Mouse (Mus musculus): ENCODE measurements around the gene Trim7. TPM values are rescaled to one million over a fixed set of nuclear protein-coding genes. Genes with fewer than 3 reads are reported as not detected.
A peak's percentile ranks its signal among the peaks of the same experiment; 100 is the strongest.

Trim7 gene
- total and polyA plus RNA-seq, 3 experiments, result 18.2 to 27.9 (median 18.4) TPM

DNA sequence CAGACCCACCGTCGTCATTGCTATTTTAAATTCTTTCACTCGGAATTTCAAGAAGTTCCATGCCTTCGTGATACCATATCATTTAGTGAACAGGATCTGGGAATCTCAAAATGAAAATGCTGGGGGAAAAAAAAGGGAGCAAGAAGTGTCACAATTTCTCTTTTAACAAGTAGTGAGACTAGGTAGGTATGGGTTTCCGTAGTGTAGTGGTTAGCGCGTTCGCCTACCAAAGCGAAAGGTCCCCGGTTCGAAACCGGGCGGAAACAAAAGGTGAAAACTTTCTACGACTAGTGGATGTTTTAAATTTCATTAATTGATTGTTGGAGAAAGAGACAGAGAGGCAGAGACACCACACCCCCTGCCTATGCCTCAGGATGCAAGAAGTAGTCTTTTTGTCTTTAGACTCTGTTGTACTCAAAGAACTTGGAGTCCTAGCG lies 2.4 kb upstream of the Trim7 start:
- no peak overlapping the region for H3K27ac ChIP-seq
- peaks cover 1% of the 10 kb centered on the region for H3K4me1 ChIP-seq (ENCODE audit: control insufficient read depth, insufficient read depth, low read length)
- 4% methylated on average over 15 of the region's 15 CpGs for WGBS
- peak; percentile 69 to 76 for DNase-seq
- peak; percentile 15 for TF ChIP-seq CTCF (IDR thresholded peaks at IDR 0.05)
- TF ChIP-seq POLR2A (IDR thresholded peaks at IDR 0.05; ENCODE audit: insufficient read depth, low read depth, low read length), result no peak
- TF ChIP-seq EP300 (IDR thresholded peaks at IDR 0.05; ENCODE audit: insufficient read depth, low read depth, low read length), result peak; percentile 80; the same call in 1 of the 2 replicates
- intact Hi-C loops (cut with DNase I), result no loop called here
- no peak overlapping the region for H3K9ac ChIP-seq (ENCODE audit: low read depth, low read length)
- H3K4me3 ChIP-seq, result peak overlapping the region; percentile 56
- no peaks in the 10 kb centered on the region for H3K36me3 ChIP-seq (ENCODE audit: control insufficient read depth, insufficient read depth, low read length)
- H3K79me2 ChIP-seq (replicated peaks; ENCODE audit: control insufficient read depth, insufficient read depth, low read length), result no peaks in the 10 kb centered on the region
- no peaks in the 10 kb centered on the region for H3K27me3 ChIP-seq (ENCODE audit: control insufficient read depth, insufficient read depth, low read length)

DNA sequence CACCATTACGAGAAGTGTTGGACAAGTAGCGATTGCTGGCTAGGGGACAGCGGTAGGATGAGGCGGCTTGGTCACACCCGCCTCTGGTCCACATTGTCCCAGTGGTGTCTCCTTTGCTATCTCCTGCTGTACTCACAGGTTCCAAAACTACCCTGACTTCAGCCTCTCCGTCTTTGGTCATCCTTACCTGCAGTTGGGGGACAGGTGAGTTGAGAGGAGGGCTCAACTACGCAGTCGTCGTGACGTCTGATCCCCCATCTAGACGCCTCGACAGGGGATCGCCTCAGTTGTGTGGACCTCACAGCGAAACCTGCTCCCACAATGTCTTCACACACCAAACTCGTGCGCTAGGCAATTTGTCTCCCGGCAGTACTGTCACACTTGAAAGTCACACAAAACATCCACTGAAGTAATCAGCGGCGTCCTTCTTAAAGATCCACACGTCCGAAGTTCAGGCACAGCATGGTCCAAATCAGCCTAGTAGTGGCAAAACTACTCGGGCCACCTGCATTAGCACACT lies 1.6 kb upstream of the Trim7 start:
- H3K9ac ChIP-seq (ENCODE audit: low read depth, low read length), result no peak overlapping the region
- DNase-seq, result no peak
- H3K36me3 ChIP-seq (ENCODE audit: control insufficient read depth, insufficient read depth, low read length), result no peaks in the 10 kb centered on the region
- H3K4me3 ChIP-seq, result peak overlapping the region; percentile 56
- intact Hi-C loops (cut with DNase I), result loop anchor here (1.0 kb wide), 1 partner anchor 9 kb away; no protein-coding TSS in a partner anchor
- H3K27ac ChIP-seq, result no peak overlapping the region
- no peaks in the 10 kb centered on the region for H3K79me2 ChIP-seq (replicated peaks; ENCODE audit: control insufficient read depth, insufficient read depth, low read length)
- no peaks in the 10 kb centered on the region for H3K27me3 ChIP-seq (ENCODE audit: control insufficient read depth, insufficient read depth, low read length)
- TF ChIP-seq EP300 (IDR thresholded peaks at IDR 0.05; ENCODE audit: insufficient read depth, low read depth, low read length) (no peak), POLR2A (IDR thresholded peaks at IDR 0.05; ENCODE audit: insufficient read depth, low read depth, low read length) (no peak), CTCF (IDR thresholded peaks at IDR 0.05) (no peak)
- WGBS, result 38% methylated on average over 22 of the region's 22 CpGs
- peaks cover 1% of the 10 kb centered on the region for H3K4me1 ChIP-seq (ENCODE audit: control insufficient read depth, insufficient read depth, low read length)

DNA sequence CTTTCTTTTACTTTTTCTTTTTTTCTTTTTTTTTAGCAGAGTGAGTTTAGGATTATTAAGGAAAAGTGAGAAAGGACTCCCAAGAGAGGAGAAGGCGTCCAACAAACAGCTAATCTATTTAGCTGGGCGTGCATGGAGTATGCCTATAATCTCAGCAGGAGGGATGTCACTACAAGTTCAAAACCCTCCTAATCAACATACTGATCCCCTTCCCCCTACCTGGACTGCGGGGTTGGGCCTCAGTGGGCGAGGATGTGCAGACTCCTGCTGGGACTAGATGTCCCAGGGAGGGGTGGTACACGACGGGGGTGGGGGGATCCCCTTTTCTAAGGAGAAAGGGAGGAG lies 784 bp downstream of the Trim7 start:
- Histone ChIP-seq H3K79me2 (replicated peaks; ENCODE audit: control insufficient read depth, insufficient read depth, low read length) (no peaks in the 10 kb centered on the region), H3K4me3 (peak overlapping the region; percentile 47), H3K4me1 (ENCODE audit: control insufficient read depth, insufficient read depth, low read length) (peaks cover 3% of the 10 kb centered on the region), H3K27ac (peak overlapping the region; percentile 29), H3K36me3 (ENCODE audit: control insufficient read depth, insufficient read depth, low read length) (no peaks in the 10 kb centered on the region), H3K9ac (ENCODE audit: low read depth, low read length) (peak overlapping the region; percentile 74), H3K27me3 (ENCODE audit: control insufficient read depth, insufficient read depth, low read length) (no peaks in the 10 kb centered on the region)
- DNase-seq, result no peak
- 4% methylated on average over 6 of the region's 6 CpGs for WGBS
- intact Hi-C loops (cut with DNase I), result no loop called here
- TF ChIP-seq POLR2A (IDR thresholded peaks at IDR 0.05; ENCODE audit: insufficient read depth, low read depth, low read length) (no peak), CTCF (IDR thresholded peaks at IDR 0.05) (no peak), EP300 (IDR thresholded peaks at IDR 0.05; ENCODE audit: insufficient read depth, low read depth, low read length) (no peak)

DNA sequence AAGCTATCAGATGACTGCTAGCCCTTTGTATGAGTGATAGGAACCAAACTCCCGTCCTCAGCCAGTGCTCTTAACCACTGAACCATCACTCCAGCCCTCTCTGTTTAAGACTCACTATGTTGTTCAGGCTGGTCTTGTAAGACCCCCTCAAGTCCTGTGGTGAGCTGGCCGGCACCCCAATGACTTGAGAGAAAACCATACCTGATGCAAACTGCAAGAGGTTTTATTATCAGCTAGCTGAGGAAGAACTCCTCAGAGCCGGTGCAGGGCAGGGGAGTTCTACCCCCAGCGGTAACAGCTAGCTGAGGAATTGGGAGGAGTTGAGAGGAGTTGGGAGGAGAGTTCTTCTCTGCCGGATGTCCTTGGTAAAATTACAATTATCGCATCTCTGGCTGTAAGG lies 2.0 kb downstream of the Trim7 start:
- no peak overlapping the region for H3K9ac ChIP-seq (ENCODE audit: low read depth, low read length)
- no peaks in the 10 kb centered on the region for H3K27me3 ChIP-seq (ENCODE audit: control insufficient read depth, insufficient read depth, low read length)
- 71% methylated on average over 6 of the region's 6 CpGs for WGBS
- no peak for DNase-seq
- H3K4me3 ChIP-seq, result no peak overlapping the region
- TF ChIP-seq CTCF (IDR thresholded peaks at IDR 0.05) (no peak), EP300 (IDR thresholded peaks at IDR 0.05; ENCODE audit: insufficient read depth, low read depth, low read length) (no peak), POLR2A (IDR thresholded peaks at IDR 0.05; ENCODE audit: insufficient read depth, low read depth, low read length) (no peak)
- no peaks in the 10 kb centered on the region for H3K36me3 ChIP-seq (ENCODE audit: control insufficient read depth, insufficient read depth, low read length)
- peaks cover 3% of the 10 kb centered on the region for H3K4me1 ChIP-seq (ENCODE audit: control insufficient read depth, insufficient read depth, low read length)
- intact Hi-C loops (cut with DNase I), result no loop called here
- no peak overlapping the region for H3K27ac ChIP-seq
- no peaks in the 10 kb centered on the region for H3K79me2 ChIP-seq (replicated peaks; ENCODE audit: control insufficient read depth, insufficient read depth, low read length)

DNA sequence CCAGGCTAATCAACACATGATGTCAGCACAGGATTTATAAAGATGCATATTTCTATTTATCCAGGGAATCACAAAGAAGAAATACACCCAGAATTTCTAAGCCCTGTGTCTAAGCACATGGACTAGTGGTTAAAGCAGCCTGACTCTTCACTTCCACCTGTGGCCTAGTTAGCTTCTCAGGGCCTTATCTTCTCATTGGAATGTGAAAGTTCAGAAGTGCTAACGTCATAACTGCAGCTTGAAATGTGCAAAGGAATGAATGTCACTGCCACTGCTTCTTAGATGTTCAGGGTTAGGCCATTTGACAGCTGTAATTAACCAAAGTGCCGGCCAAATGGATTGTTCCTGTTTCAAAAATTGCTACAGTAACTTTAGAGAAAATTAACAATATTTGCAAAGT lies 4.3 kb downstream of the Trim7 start:
- DNase-seq, result no peak
- H3K27me3 ChIP-seq (ENCODE audit: control insufficient read depth, insufficient read depth, low read length), result no peaks in the 10 kb centered on the region
- H3K36me3 ChIP-seq (ENCODE audit: control insufficient read depth, insufficient read depth, low read length), result no peaks in the 10 kb centered on the region
- no peaks in the 10 kb centered on the region for H3K79me2 ChIP-seq (replicated peaks; ENCODE audit: control insufficient read depth, insufficient read depth, low read length)
- intact Hi-C loops (cut with DNase I), result no loop called here
- H3K27ac ChIP-seq, result no peak overlapping the region
- peaks cover 3% of the 10 kb centered on the region for H3K4me1 ChIP-seq (ENCODE audit: control insufficient read depth, insufficient read depth, low read length)
- no peak overlapping the region for H3K9ac ChIP-seq (ENCODE audit: low read depth, low read length)
- no peak for TF ChIP-seq EP300 (IDR thresholded peaks at IDR 0.05; ENCODE audit: insufficient read depth, low read depth, low read length)
- no peak for TF ChIP-seq CTCF (IDR thresholded peaks at IDR 0.05)
- TF ChIP-seq POLR2A (IDR thresholded peaks at IDR 0.05; ENCODE audit: insufficient read depth, low read depth, low read length), result no peak
- WGBS, result 54% methylated on average over 2 of the region's 2 CpGs
- H3K4me3 ChIP-seq, result no peak overlapping the region

DNA sequence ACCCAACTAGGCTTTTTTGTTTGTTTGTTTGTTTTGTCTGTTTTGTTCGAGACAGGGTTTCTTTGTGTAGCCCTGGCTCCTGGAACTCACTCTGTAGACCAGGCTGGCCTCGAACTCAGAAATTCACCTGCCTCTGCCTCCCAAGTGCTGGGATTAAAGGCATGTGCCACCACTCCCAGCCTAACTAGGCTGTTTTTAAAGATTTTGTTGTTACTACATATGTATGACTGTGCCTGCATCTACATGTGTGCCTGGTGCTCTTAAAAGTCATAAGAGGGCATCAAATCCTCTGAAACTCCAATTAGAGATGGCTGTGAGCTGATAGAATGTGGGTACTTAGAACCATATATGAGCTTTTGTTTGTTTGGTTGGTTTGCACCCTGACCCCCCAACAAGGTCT lies 5.3 kb downstream of the Trim7 start:
- H3K79me2 ChIP-seq (replicated peaks; ENCODE audit: control insufficient read depth, insufficient read depth, low read length), result no peaks in the 10 kb centered on the region

More for the DNA sequence above, 5.3 kb downstream of the Trim7 start:
- Histone ChIP-seq H3K27me3 (ENCODE audit: control insufficient read depth, insufficient read depth, low read length) (no peaks in the 10 kb centered on the region), H3K4me3 (no peak overlapping the region), H3K9ac (ENCODE audit: low read depth, low read length) (no peak overlapping the region), H3K27ac (no peak overlapping the region), H3K4me1 (ENCODE audit: control insufficient read depth, insufficient read depth, low read length) (peaks cover 3% of the 10 kb centered on the region), H3K36me3 (ENCODE audit: control insufficient read depth, insufficient read depth, low read length) (no peaks in the 10 kb centered on the region)
- no peak for DNase-seq
- TF ChIP-seq CTCF (IDR thresholded peaks at IDR 0.05), result no peak
- TF ChIP-seq EP300 (IDR thresholded peaks at IDR 0.05; ENCODE audit: insufficient read depth, low read depth, low read length), result no peak
- no peak for TF ChIP-seq POLR2A (IDR thresholded peaks at IDR 0.05; ENCODE audit: insufficient read depth, low read depth, low read length)
- intact Hi-C loops (cut with DNase I), result no loop called here
- WGBS, result 90% methylated on average over 2 of the region's 2 CpGs

Data from heart, adult 2 months (tissue).